Mouse (Mus musculus) ES-Bruce4 (cell line): ENCODE data around the gene Mindy4.

ENCODE experiments used
- CTCF ChIP-seq: IDR thresholded peaks from one replicate; pipeline ENCODE4 v1.8.1; 2011; ENCODE audit warnings: low read depth, low read length
- EP300 ChIP-seq: IDR thresholded peaks from 2 replicates; pipeline ENCODE4 v1.6.1; 2011; ENCODE audit warnings: low read depth, low read length; ENCODE audit not compliant: insufficient read depth
- POLR2A ChIP-seq: IDR thresholded peaks from one replicate; pipeline ENCODE4 v1.8.1; 2011; ENCODE audit warnings: low read length; ENCODE audit not compliant: insufficient read depth

- TF ChIP-seq CTCF: no peak
- TF ChIP-seq EP300: no peak
- no peak for TF ChIP-seq POLR2A
Measured at GRCm38 (mm10) chr6:55300704-55301103, 97.5 kb downstream of the Mindy4 start.
